Mouse (Mus musculus) ES-E14 (cell line): Measurements from ENCODE around the gene Crxos. TPM values are rescaled to one million over a fixed set of nuclear protein-coding genes. Genes with fewer than 3 reads are reported as not detected.

ENCODE experiments used
- DNase-seq: peaks from one replicate; pipeline ENCODE4 v3.0.0-alpha.2; 2013; ENCODE audit warnings: low read depth, low spot score
- H3K27ac ChIP-seq: 2 replicates; pipeline ENCODE4 v1.5.1; 2012; ENCODE audit warnings: low read depth, mild to moderate bottlenecking, low read length, moderate library complexity, mixed read lengths; ENCODE audit not compliant: poor library complexity, insufficient read depth, severe bottlenecking
- H3K36me3 ChIP-seq: 2 replicates; pipeline ENCODE4 v1.6.1; 2012; ENCODE audit warnings: mild to moderate bottlenecking, low read length, moderate library complexity, mixed read lengths; ENCODE audit not compliant: control insufficient read depth, poor library complexity, insufficient read depth, severe bottlenecking
- H3K4me1 ChIP-seq, 2 experiments: fragments of 150-350 bp in 1 of 2; sonication (generic) in 1 of 2; 2 replicates each; pipeline ENCODE4 v1.6.1; 2012; ENCODE audit warnings: low read length in 2 of 2, mild to moderate bottlenecking in 1 of 2, mixed read lengths in 1 of 2; ENCODE audit not compliant: control insufficient read depth in 2 of 2, insufficient read depth in 2 of 2, poor library complexity in 1 of 2
- H3K4me3 ChIP-seq, 2 experiments: fragments of 150-350 bp in 1 of 2; sonication (generic) in 1 of 2; 2 replicates each; pipeline ENCODE4 v1.5.1; 2012; ENCODE audit warnings: low read length in 2 of 2, low read depth in 1 of 2, mild to moderate bottlenecking in 1 of 2, mixed read lengths in 1 of 2; ENCODE audit not compliant: insufficient read depth in 1 of 2, poor library complexity in 1 of 2, severe bottlenecking in 1 of 2
- H3K9ac ChIP-seq: 2 replicates; pipeline ENCODE4 v1.6.1; 2012; ENCODE audit warnings: low read depth, mild to moderate bottlenecking, low read length, mixed read lengths; ENCODE audit not compliant: poor library complexity, insufficient read depth, severe bottlenecking
- H3K9me3 ChIP-seq: fragments of 150-350 bp; sonication (generic); 2 replicates; pipeline ENCODE4 v1.6.1; 2012; ENCODE audit warnings: low read depth, mild to moderate bottlenecking, low read length; ENCODE audit not compliant: control insufficient read depth, insufficient read depth
- CHD2 ChIP-seq: IDR thresholded peaks from 2 replicates; pipeline ENCODE4 v1.6.1; 2014; ENCODE audit warnings: mild to moderate bottlenecking, low read depth, low read length, inconsistent platforms
- HCFC1 ChIP-seq: IDR thresholded peaks from 2 replicates; pipeline ENCODE4 v1.6.1; 2012; ENCODE audit warnings: low read length, inconsistent platforms, borderline replicate concordance; ENCODE audit not compliant: insufficient read depth
- MAFK ChIP-seq: IDR thresholded peaks from 2 replicates; pipeline ENCODE4 v1.6.1; 2014; ENCODE audit warnings: mild to moderate bottlenecking, low read depth, low read length, inconsistent platforms; ENCODE audit not compliant: insufficient read depth
- ZC3H11A ChIP-seq: IDR thresholded peaks from 2 replicates; pipeline ENCODE4 v1.6.1; 2012; ENCODE audit warnings: low read depth, mild to moderate bottlenecking, inconsistent platforms, low read length, borderline replicate concordance
- ZNF384 ChIP-seq: IDR thresholded peaks from 2 replicates; pipeline ENCODE4 v1.6.1; 2012; ENCODE audit warnings: low read depth, low read length, inconsistent platforms
- in situ Hi-C, 2 experiments: fragments of 600-800 bp; cut with MboI; formaldehyde crosslinking; loops; one replicate each; pipeline ENCODE4 v1.15.1; 2025; ENCODE audit warnings: low sequenced_read_pairs in 2 of 2, inconsistent platforms in 1 of 2; ENCODE audit not compliant: unreplicated experiment in 2 of 2
- total RNA-seq: library from RNA; depleted of rRNA; stranded (reverse); fragments of 300-350 nt; gene quantifications from 2 replicates; pipeline ENCODE4 v1.2.3, GENCODE M21; 2012

The Crxos gene
- total RNA-seq, 1 experiment, result 19.1 TPM

DNA sequence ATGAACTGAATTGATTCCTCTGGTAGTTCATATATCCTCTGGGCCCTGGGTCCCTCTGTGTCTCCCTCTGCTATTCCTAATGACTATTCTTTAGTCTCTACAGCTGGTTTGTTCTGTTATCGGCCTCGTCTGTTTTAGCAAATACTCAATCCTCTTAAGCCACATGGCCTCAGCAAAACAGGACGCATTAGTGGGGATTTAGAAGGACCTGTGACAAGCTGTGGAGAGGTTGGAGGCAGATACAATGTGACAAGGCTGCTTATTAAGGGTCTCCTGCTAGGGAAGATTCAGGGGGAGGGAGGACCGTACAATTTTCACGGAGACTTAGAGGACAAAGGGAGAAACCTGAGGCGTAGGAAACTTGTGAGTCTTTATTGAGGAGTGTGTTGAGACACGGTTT, 23.4 kb downstream of the Crxos start:
- in situ Hi-C loops, result no loop called here
- Histone ChIP-seq H3K4me3 (no peak overlapping the region), H3K36me3 (no peaks in the 10 kb centered on the region), H3K27ac (no peak overlapping the region), H3K9ac (no peak overlapping the region), H3K9me3 (no peaks in the 10 kb centered on the region), H3K4me1 (peaks cover 4% of the 10 kb centered on the region in 2 experiments)
- no peak for TF ChIP-seq ZC3H11A
- TF ChIP-seq MAFK, result no peak
- no peak for TF ChIP-seq CHD2
- no peak for TF ChIP-seq ZNF384
- TF ChIP-seq HCFC1, result no peak
- no peak for DNase-seq

DNA sequence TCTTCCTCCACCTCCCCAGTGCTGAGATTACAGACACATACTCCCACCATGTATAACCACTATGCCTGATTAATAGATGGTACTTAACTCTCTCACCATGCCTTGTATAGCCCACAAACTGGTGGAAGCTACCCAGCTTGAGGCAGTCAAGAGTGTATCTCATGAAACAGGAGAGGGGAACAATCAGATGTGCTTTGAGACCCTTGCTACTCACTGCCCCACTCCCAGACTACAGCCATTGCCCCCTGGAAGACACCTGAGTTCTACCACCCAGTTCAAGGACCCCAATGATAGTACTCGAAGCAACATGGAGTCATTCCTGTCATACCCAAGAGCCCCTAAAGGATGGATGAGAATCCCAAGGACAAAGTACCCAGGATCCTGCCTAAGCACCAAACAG, 24.2 kb downstream of the Crxos start:
- Histone ChIP-seq H3K27ac (no peak overlapping the region), H3K4me1 (no peaks in the 10 kb centered on the region), H3K4me3 (no peak overlapping the region), H3K36me3 (no peaks in the 10 kb centered on the region), H3K9me3 (no peaks in the 10 kb centered on the region), H3K9ac (no peak overlapping the region)
- TF ChIP-seq CHD2 (no peak), MAFK (no peak), ZNF384 (no peak), ZC3H11A (no peak), HCFC1 (no peak)
- no peak for DNase-seq
- in situ Hi-C loops, result no loop called here

DNA sequence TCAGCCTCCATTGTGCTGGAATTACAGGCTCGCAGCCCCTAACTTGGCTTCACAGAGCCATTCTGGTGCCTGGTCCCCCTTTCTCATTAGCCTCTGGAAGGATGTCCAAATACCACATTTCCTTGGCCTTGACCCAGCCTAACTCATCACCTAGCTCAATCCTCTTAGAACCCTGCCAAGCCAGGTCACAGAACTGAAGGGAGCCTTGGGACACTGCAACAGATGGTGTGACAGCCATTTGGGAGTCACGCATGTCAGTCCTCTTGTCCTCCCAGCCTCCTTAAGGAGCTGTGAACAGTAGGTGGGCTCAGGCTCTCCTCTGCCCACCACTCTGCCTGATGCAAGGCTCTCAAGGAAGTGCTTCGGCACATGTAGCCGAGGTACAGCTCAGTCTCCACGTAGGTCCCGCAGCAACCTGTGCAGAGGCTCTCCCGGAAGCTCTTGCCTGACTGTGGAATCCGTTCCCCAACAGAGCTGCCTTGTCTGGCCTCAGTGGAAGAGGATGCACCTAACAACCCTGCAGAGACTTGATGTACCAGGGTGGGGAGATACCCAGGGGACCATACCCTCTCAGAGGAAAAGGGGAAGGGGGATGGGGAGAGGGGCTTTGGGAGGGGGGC, 25.7 kb downstream of the Crxos start:
- Histone ChIP-seq H3K27ac (no peak overlapping the region), H3K9me3 (no peaks in the 10 kb centered on the region), H3K4me3 (no peak overlapping the region), H3K4me1 (no peaks in the 10 kb centered on the region), H3K9ac (no peak overlapping the region), H3K36me3 (no peaks in the 10 kb centered on the region)
- in situ Hi-C loops, result no loop called here
- TF ChIP-seq ZC3H11A (no peak), ZNF384 (no peak), MAFK (no peak), CHD2 (no peak), HCFC1 (no peak)
- DNase-seq, result no peak

DNA sequence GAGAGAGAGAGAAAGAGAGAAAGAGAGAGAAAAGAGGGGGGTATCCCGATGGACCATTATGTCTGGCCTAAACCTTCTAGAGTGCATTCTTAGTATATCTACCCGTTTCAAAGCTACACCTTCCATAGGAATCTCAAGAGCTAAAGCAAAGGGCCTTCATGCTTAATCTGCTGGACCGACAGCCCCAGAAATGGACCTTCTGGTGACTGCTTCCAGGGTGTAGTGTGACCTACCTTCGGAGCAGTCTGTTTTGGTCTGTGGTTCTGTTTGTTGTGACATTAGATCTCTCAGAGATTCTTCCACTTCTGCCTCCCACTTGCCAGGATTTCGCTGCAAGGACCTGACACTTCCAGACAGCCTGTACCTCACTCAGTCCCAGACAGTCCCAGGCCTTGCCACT, 28.1 kb downstream of the Crxos start:
- no peaks in the 10 kb centered on the region for H3K36me3 ChIP-seq
- in situ Hi-C loops, result no loop called here
- no peak for TF ChIP-seq MAFK
- no peak for TF ChIP-seq HCFC1
- no peak for TF ChIP-seq ZNF384
- TF ChIP-seq ZC3H11A, result no peak
- TF ChIP-seq CHD2, result no peak
- H3K9me3 ChIP-seq, result no peaks in the 10 kb centered on the region
- H3K4me3 ChIP-seq, result no peak overlapping the region
- no peak overlapping the region for H3K27ac ChIP-seq
- no peak overlapping the region for H3K9ac ChIP-seq
- no peaks in the 10 kb centered on the region for H3K4me1 ChIP-seq
- DNase-seq, result no peak

DNA sequence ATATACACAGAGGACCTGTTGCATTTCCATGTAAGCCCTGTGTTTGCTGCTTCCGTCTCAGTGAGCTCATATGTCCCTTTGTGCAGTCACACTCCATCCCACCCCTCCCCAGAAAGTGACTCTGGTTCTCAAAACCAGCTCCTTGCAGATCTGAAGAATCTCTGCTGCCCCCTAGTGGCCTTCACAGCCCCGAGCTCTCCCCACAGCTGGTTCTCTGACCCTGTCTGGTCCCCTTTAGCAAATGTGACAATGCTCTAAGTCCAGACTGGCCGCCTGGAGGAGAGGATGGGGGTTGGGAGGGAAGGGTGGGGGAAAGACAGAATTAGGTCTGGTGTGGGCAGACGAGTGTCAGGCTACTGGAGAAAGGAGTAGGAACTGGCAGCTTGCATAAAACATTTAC, 29.8 kb downstream of the Crxos start:
- DNase-seq, result peak; percentile 94
- TF ChIP-seq ZC3H11A (peak; percentile 51; the same call in 1 of the 2 replicates), HCFC1 (no peak), MAFK (no peak), CHD2 (no peak), ZNF384 (no peak)
- no peak overlapping the region for H3K27ac ChIP-seq
- in situ Hi-C loops, result no loop called here
- no peak overlapping the region for H3K9ac ChIP-seq
- H3K36me3 ChIP-seq, result peaks cover 6% of the 10 kb centered on the region
- no peaks in the 10 kb centered on the region for H3K9me3 ChIP-seq
- H3K4me3 ChIP-seq, result no peak overlapping the region
- H3K4me1 ChIP-seq, result peaks cover 0 to 2% of the 10 kb centered on the region in 2 experiments; a peak in 1 of 4 replicates
